Mouse (Mus musculus): Measurements from ENCODE around the gene Cfap97. TPM values are rescaled to one million over a fixed set of nuclear protein-coding genes. Genes with fewer than 3 reads are reported as not detected.
A peak's percentile ranks its signal among the peaks of the same experiment; 100 is the strongest.

Gene Cfap97
- polyA plus RNA-seq, 1 experiment from 2014 or later, result 26.3 TPM

- under 1% methylated on average over 24 of the region's 25 CpGs for WGBS
- no peaks in the 10 kb centered on the region for H3K27me3 ChIP-seq
- no peaks in the 10 kb centered on the region for H3K36me3 ChIP-seq
- no peaks in the 10 kb centered on the region for H3K9me3 ChIP-seq (replicated peaks)
- H3K4me3 ChIP-seq, result peak overlapping the region; percentile 69
- peaks cover 17% of the 10 kb centered on the region for H3K4me1 ChIP-seq
- H3K9ac ChIP-seq, result peak overlapping the region; percentile 80
- peak overlapping the region; percentile 54 for H3K4me2 ChIP-seq (replicated peaks)
- peak; percentile 32 for ATAC-seq (ENCODE audit: low FRiP score)
- H3K27ac ChIP-seq, result peak overlapping the region; percentile 89
These were observed 12.3 kb downstream of the Cfap97 start for GRCm38 (mm10) chr8:46163870-46164190.

DNA sequence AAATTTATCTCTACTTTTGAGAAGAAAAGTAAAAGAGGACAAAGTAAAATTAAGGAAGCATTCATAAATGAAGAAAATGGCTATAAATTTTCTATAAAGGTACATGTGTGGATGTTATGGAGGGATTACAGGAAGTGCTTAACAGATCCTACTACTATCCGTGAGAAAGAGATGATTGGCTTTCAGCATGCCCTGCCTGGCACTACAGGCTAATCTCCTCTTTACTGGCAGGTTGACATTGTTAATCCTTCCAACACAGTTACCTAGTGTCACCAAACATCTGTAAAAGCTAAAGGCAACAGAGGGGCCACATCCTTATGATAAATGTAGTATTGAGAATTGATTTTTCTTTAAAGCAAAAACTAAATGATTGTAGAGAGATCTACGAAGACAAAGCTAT, 22.1 kb downstream of the Cfap97 start:
- Histone ChIP-seq H3K27ac (no peak overlapping the region), H3K9ac (no peak overlapping the region), H3K27me3 (no peaks in the 10 kb centered on the region), H3K36me3 (peaks cover 21% of the 10 kb centered on the region), H3K4me1 (no peaks in the 10 kb centered on the region), H3K4me3 (no peak overlapping the region), H3K9me3 (replicated peaks) (no peaks in the 10 kb centered on the region), H3K4me2 (replicated peaks) (no peak overlapping the region)
- 85% methylated on average over 2 of the region's 2 CpGs for WGBS
- ATAC-seq (ENCODE audit: low FRiP score), result no peak

DNA sequence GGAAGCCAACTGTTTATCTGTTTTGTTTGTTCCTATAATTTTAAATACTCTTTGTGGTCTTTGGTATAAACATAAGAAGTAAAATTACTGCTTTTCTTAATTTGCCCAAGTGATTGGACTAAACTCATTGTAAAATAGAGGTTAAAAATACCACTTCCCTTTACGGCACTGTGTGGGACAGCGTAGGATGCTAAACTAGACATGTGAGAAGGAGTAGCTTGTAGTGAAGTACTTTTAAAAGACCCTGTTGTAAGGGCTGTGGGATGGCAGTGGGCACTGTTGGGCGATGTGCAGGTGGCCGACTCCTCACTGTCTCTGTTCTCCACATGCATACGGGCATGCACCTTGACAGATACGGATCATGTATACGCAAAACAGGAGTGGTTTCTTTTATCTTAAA, 28.6 kb downstream of the Cfap97 start:
- Histone ChIP-seq H3K9ac (no peak overlapping the region), H3K4me2 (replicated peaks) (no peak overlapping the region), H3K4me1 (no peaks in the 10 kb centered on the region), H3K9me3 (replicated peaks) (no peaks in the 10 kb centered on the region), H3K4me3 (no peak overlapping the region), H3K27ac (no peak overlapping the region), H3K36me3 (peaks cover 6% of the 10 kb centered on the region), H3K27me3 (no peaks in the 10 kb centered on the region)
- ATAC-seq (ENCODE audit: low FRiP score), result no peak
- WGBS, result 94% methylated on average over 7 of the region's 7 CpGs

GRCm38 (mm10) chr8:46185361-46185760, 33.8 kb downstream of the Cfap97 start:
- no peaks in the 10 kb centered on the region; the same call in 1 of the 2 replicates for H3K36me3 ChIP-seq
- H3K27me3 ChIP-seq, result no peaks in the 10 kb centered on the region
- ATAC-seq (ENCODE audit: low FRiP score), result no peak
- WGBS, result 3% methylated on average over 2 of the region's 2 CpGs
- no peak overlapping the region for H3K4me3 ChIP-seq
- no peaks in the 10 kb centered on the region for H3K4me1 ChIP-seq
- no peak overlapping the region for H3K27ac ChIP-seq
- no peaks in the 10 kb centered on the region for H3K9me3 ChIP-seq (replicated peaks)
- no peak overlapping the region for H3K9ac ChIP-seq
- H3K4me2 ChIP-seq (replicated peaks), result no peak overlapping the region

GRCm38 (mm10) chr8:46193100-46193499, 41.5 kb downstream of the Cfap97 start:
- 88% methylated on average over 8 of the region's 8 CpGs for WGBS
- ATAC-seq (ENCODE audit: low FRiP score), result no peak

DNA sequence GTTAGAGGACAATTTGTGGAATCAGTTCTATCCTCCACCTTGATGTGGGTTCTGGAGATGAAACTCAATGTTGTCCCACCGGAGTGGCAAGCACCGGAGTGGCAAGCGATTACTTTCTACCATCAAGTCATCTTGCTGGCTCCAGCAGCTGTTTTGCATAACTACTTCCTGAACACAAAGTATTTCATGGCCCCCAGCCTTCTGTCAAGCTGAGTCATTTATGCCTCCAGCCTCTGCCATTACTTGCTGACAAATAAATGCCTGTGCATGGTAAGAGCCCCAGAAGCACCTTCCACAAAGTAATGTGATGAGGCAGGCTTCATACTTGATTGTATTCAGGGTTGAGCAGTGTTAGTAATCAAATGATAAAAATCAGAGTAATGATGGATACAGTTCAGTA, 45.3 kb downstream of the Cfap97 start:
- 96% methylated on average over 3 of the region's 3 CpGs for WGBS
- H3K9me3 ChIP-seq (replicated peaks), result no peaks in the 10 kb centered on the region
- H3K9ac ChIP-seq, result no peak overlapping the region
- no peak for ATAC-seq (ENCODE audit: low FRiP score)
- no peaks in the 10 kb centered on the region for H3K4me1 ChIP-seq
- H3K36me3 ChIP-seq, result peaks cover 29% of the 10 kb centered on the region; the same call in 1 of the 2 replicates
- H3K27ac ChIP-seq, result no peak overlapping the region
- no peak overlapping the region for H3K4me3 ChIP-seq
- no peak overlapping the region for H3K4me2 ChIP-seq (replicated peaks)
- H3K27me3 ChIP-seq, result no peaks in the 10 kb centered on the region

More at GRCm38 (mm10) chr8:46193100-46193499, 41.5 kb downstream of the Cfap97 start:
- Histone ChIP-seq H3K27me3 (no peaks in the 10 kb centered on the region), H3K9ac (no peak overlapping the region), H3K36me3 (peaks cover 31% of the 10 kb centered on the region), H3K4me2 (replicated peaks) (no peak overlapping the region), H3K27ac (no peak overlapping the region), H3K4me3 (no peak overlapping the region), H3K4me1 (no peaks in the 10 kb centered on the region), H3K9me3 (replicated peaks) (no peaks in the 10 kb centered on the region)

DNA sequence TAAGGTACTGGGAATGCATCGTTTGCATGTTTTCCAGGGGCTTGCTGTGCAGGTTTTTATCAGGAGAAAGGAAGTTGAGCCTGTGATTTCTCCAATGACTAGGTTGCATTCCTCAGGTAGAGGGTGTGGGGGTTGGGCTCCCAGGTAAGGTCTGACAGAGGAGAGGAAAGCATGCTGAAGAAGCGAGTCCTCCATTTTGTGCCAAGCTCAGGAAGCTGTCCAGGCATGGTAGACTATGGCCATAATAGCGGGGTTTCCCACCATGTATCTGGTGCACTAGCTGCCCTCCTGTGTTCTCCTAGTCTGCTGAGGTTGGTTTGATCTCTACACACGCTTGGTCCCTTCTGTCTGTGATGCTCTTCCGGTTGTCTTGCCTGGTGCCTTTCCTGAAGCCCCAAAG, 46.1 kb downstream of the Cfap97 start:
- no peaks in the 10 kb centered on the region for H3K9me3 ChIP-seq (replicated peaks)
- WGBS, result 85% methylated on average over 5 of the region's 5 CpGs
- no peak for ATAC-seq (ENCODE audit: low FRiP score)
- peaks cover 33% of the 10 kb centered on the region for H3K36me3 ChIP-seq
- H3K4me1 ChIP-seq, result no peaks in the 10 kb centered on the region
- H3K27me3 ChIP-seq, result no peaks in the 10 kb centered on the region
- H3K9ac ChIP-seq, result no peak overlapping the region
- H3K4me2 ChIP-seq (replicated peaks), result no peak overlapping the region
- H3K27ac ChIP-seq, result no peak overlapping the region
- no peak overlapping the region for H3K4me3 ChIP-seq

DNA sequence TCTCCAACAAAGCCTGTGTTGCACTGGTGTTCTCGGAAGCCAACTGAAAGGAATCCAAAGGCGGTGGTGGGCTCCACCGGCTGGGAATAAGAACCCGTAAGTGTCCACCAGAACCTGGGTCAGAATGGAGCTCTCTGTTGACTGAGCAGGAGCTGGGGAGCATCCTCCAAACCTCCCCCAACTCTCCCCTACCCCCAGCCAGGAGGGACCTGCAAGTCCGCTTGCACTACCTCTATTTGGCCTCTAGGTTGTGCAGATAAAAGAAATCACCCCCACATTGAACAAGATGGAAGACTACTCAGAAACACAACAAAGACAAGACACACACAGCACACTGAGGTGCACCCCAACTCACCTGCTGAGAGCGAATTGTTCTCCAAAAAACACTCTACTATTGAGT, 50.8 kb downstream of the Cfap97 start:
- Histone ChIP-seq H3K4me1 (no peaks in the 10 kb centered on the region), H3K4me2 (replicated peaks) (no peak overlapping the region), H3K4me3 (no peak overlapping the region), H3K27ac (no peak overlapping the region), H3K36me3 (peaks cover 53% of the 10 kb centered on the region), H3K9ac (no peak overlapping the region), H3K9me3 (replicated peaks) (no peaks in the 10 kb centered on the region), H3K27me3 (no peaks in the 10 kb centered on the region)
- 86% methylated on average over 6 of the region's 6 CpGs for WGBS
- ATAC-seq (ENCODE audit: low FRiP score), result no peak

DNA sequence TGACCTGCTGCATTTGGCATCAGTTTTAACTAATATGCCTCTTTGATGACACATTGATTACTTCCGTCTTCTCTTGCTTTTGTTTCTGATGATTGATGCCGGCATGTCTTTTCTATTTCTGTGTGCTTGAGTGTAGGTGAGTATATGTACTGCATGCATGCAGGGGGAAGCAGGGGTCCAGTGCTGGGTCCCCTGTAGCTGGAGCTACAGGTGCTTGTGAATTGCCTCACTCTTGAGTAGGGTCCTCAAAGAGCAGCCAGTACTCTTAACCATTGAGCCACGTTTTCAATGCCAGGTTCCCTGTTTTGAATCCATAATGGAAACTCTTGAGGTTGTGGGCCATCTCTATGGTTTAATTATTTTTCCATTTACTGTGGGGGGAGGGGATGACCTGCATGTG, 52.7 kb downstream of the Cfap97 start:
- H3K27ac ChIP-seq, result no peak overlapping the region
- peaks cover 12% of the 10 kb centered on the region for H3K4me1 ChIP-seq
- no peak overlapping the region for H3K9ac ChIP-seq
- ATAC-seq (ENCODE audit: low FRiP score), result no peak
- no peak overlapping the region for H3K4me2 ChIP-seq (replicated peaks)
- H3K9me3 ChIP-seq (replicated peaks), result no peaks in the 10 kb centered on the region
- H3K36me3 ChIP-seq, result peaks cover 71% of the 10 kb centered on the region
- 94% methylated on average over 3 of the region's 3 CpGs for WGBS
- H3K4me3 ChIP-seq, result no peak overlapping the region
- no peaks in the 10 kb centered on the region for H3K27me3 ChIP-seq

- H3K36me3 ChIP-seq, result peaks cover 71% of the 10 kb centered on the region
- 82% methylated on average over 9 of the region's 9 CpGs for WGBS
- no peak overlapping the region for H3K4me3 ChIP-seq
These were observed 53.5 kb downstream of the Cfap97 start for GRCm38 (mm10) chr8:46204974-46205640.

DNA sequence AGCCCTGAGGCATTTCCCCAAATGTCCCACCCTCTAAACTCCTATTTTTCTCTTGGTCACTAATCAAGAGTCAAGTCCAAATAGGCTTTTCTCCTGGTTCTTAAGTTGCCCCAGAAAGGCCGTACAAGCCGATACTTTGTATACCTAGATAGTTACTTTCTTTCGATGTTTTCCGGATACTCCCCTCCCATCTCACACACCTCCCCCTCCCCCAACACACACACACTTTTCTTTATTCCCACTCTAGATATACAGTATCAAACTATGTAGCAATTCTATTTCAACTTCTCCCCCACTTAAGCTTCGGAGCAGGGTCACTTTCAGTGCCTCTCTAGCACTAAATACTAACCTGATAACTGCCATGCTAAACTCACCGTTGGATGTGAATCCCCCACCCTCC, 54.5 kb downstream of the Cfap97 start:
- H3K36me3 ChIP-seq, result peaks cover 71% of the 10 kb centered on the region
- H3K4me2 ChIP-seq (replicated peaks), result no peak overlapping the region
- H3K9ac ChIP-seq, result no peak overlapping the region
- H3K27ac ChIP-seq, result no peak overlapping the region
- H3K9me3 ChIP-seq (replicated peaks), result no peaks in the 10 kb centered on the region
- ATAC-seq (ENCODE audit: low FRiP score), result no peak
- peaks cover 21% of the 10 kb centered on the region for H3K4me1 ChIP-seq
- WGBS, result 92% methylated on average over 6 of the region's 6 CpGs
- no peaks in the 10 kb centered on the region for H3K27me3 ChIP-seq
- H3K4me3 ChIP-seq, result no peak overlapping the region

More at GRCm38 (mm10) chr8:46204974-46205640, 53.5 kb downstream of the Cfap97 start:
- ATAC-seq (ENCODE audit: low FRiP score), result no peak
- Histone ChIP-seq H3K9me3 (replicated peaks) (no peaks in the 10 kb centered on the region), H3K27me3 (no peaks in the 10 kb centered on the region), H3K9ac (no peak overlapping the region), H3K4me2 (replicated peaks) (no peak overlapping the region), H3K27ac (no peak overlapping the region), H3K4me1 (peaks cover 20% of the 10 kb centered on the region)

DNA sequence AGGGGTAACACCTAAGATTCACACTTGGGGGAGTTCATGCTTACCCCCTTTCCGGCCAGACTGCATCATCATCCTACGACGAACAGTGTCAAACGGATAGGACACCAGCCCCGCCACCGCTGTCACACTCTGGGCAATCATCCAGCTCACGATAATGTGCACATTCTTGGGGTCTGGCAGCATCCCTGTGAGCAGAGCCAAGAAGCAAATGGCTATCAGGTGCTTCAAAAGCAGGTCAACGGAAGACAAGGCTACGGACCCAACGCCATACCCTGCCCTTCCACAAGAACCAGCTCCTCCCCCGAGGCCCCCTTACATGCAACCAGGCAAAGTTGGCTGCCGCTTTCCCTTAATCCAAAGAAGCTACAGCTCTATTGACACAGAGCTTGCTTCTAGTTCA, 56.8 kb downstream of the Cfap97 start:
- Histone ChIP-seq H3K9me3 (replicated peaks) (no peaks in the 10 kb centered on the region), H3K9ac (peak overlapping the region; percentile 95; the same call in 1 of the 2 replicates), H3K27ac (no peak overlapping the region), H3K27me3 (no peaks in the 10 kb centered on the region), H3K4me1 (peaks cover 31% of the 10 kb centered on the region), H3K36me3 (peaks cover 54% of the 10 kb centered on the region), H3K4me3 (peak overlapping the region; percentile 84; the same call in 1 of the 2 replicates), H3K4me2 (replicated peaks) (peak overlapping the region; percentile 73)
- ATAC-seq (ENCODE audit: low FRiP score), result no peak
- WGBS, result 90% methylated on average over 12 of the region's 12 CpGs

GRCm38 (mm10) chr8:46209057-46209456, 57.5 kb downstream of the Cfap97 start:
- Histone ChIP-seq H3K27me3 (no peaks in the 10 kb centered on the region), H3K36me3 (peaks cover 48% of the 10 kb centered on the region), H3K27ac (no peak overlapping the region), H3K9ac (peak overlapping the region; percentile 95), H3K4me1 (peaks cover 31% of the 10 kb centered on the region), H3K4me2 (replicated peaks) (peak overlapping the region; percentile 73), H3K4me3 (peak overlapping the region; percentile 84), H3K9me3 (replicated peaks) (no peaks in the 10 kb centered on the region)
- WGBS, result 82% methylated on average over 15 of the region's 15 CpGs
- ATAC-seq (ENCODE audit: low FRiP score), result no peak
